Mouse (Mus musculus) heart, postnatal 0 days (tissue): ENCODE measurements around the gene Hoxa11.

Source experiments
- CTCF ChIP-seq: IDR thresholded peaks from 2 replicates; pipeline ENCODE4 v1.5.1; 2016; ENCODE audit warnings: antibody characterized with exemption, control low read depth, low read depth
- EP300 ChIP-seq: IDR thresholded peaks from 2 replicates; pipeline ENCODE4 v1.6.1; 2016; ENCODE audit warnings: antibody characterized with exemption, low read depth

GRCm38 (mm10) chr6:52264106-52264790 is 18.6 kb upstream of the Hoxa11 start:
- no peak for TF ChIP-seq CTCF
- TF ChIP-seq EP300, result no peak
